ENCODE assay signal across 7 mouse cellular contexts in genomic region chr9:21723377-21724146, GRCm38 (mm10). TPM values are rescaled to one million over a fixed set of nuclear protein-coding genes. Genes with fewer than 3 reads are reported as not detected.
DNase-seq lines count a peak whose midpoint lies in the region; ATAC-seq lines count a peak whose summit lies in the region.

TSS of gene Ldlr (plus strand) at chr9:21723483.

- H3K27me3 ChIP-seq in embryonic facial prominence, embryonic 10.5 days (replicated peaks; ENCODE audit: low read depth, poor library complexity, severe bottlenecking): no peaks in the 10 kb centered on the region
- no peaks in the 10 kb centered on the region for H3K27me3 ChIP-seq in limb, embryonic 10.5 days (ENCODE audit: low read depth, poor library complexity, severe bottlenecking)
- no peaks in the 10 kb centered on the region for H3K27me3 ChIP-seq in midbrain, embryonic 13.5 days

- H3K9ac ChIP-seq in midbrain, embryonic 13.5 days (replicated peaks): peak within 1 kb of the TSS; percentile 67

- H3K36me3 ChIP-seq in embryonic facial prominence, embryonic 10.5 days (replicated peaks): peaks cover 40% of the 10 kb centered on the region
- peaks cover 45% of the 10 kb centered on the region for H3K36me3 ChIP-seq in limb, embryonic 10.5 days
- H3K36me3 ChIP-seq in midbrain, embryonic 13.5 days: peaks cover 14% of the 10 kb centered on the region; the same call in 1 of the 2 replicates

- peaks cover 43% of the 10 kb centered on the region for H3K4me1 ChIP-seq in embryonic facial prominence, embryonic 10.5 days
- peaks cover 36% of the 10 kb centered on the region for H3K4me1 ChIP-seq in limb, embryonic 10.5 days
- peaks cover 32% of the 10 kb centered on the region for H3K4me1 ChIP-seq in midbrain, embryonic 13.5 days (replicated peaks)

- H3K9me3 ChIP-seq in embryonic facial prominence, embryonic 10.5 days: no peaks in the 10 kb centered on the region; the same call in 1 of the 2 replicates
- no peaks in the 10 kb centered on the region for H3K9me3 ChIP-seq in limb, embryonic 10.5 days (replicated peaks)
- no peaks in the 10 kb centered on the region for H3K9me3 ChIP-seq in midbrain, embryonic 13.5 days

- H3K27ac ChIP-seq in embryonic facial prominence, embryonic 10.5 days (replicated peaks): peak within 1 kb of the TSS; percentile 91
- peak within 1 kb of the TSS; percentile 94 for H3K27ac ChIP-seq in limb, embryonic 10.5 days
- H3K27ac ChIP-seq in midbrain, embryonic 13.5 days: peak within 1 kb of the TSS; percentile 87

- peak within 1 kb of the TSS; percentile 71 for H3K4me3 ChIP-seq in embryonic facial prominence, embryonic 10.5 days
- peak within 1 kb of the TSS; percentile 82 for H3K4me3 ChIP-seq in limb, embryonic 10.5 days
- H3K4me3 ChIP-seq in midbrain, embryonic 13.5 days (replicated peaks): peak within 1 kb of the TSS; percentile 59

- under 1% methylated on average over 47 of the region's 47 CpGs for WGBS in embryonic facial prominence, embryonic 10.5 days
- WGBS in limb, embryonic 10.5 days: under 1% methylated on average over 47 of the region's 47 CpGs
- WGBS in midbrain, embryonic 13.5 days: under 1% methylated on average over 47 of the region's 47 CpGs

- H3K4me2 ChIP-seq in midbrain, embryonic 13.5 days (replicated peaks): peak within 1 kb of the TSS; percentile 83

- ATAC-seq in granulocyte monocyte progenitor cell, adult 5-6 weeks (replicated peaks; ENCODE audit: poor library complexity, severe bottlenecking): peak; percentile 63
- peak; percentile 74 for ATAC-seq in midbrain, embryonic 13.5 days

- peak; percentile 91 for DNase-seq in adrenal gland, postnatal 10 days
- peak; percentile 91 for DNase-seq in embryonic facial prominence, embryonic 10.5 days (ENCODE audit: low spot score)
- DNase-seq in kidney, adult 11 months: peak; percentile 87
- peak; percentile 89 for DNase-seq in limb, embryonic 10.5 days (ENCODE audit: low spot score)
- DNase-seq in spleen, adult 18-20 months: peak; percentile 37 to 56

RNA-seq across cellular contexts. Expression of gene Ldlr, which starts in this region (rescaled TPM):
- total RNA-seq in adrenal gland, postnatal 10 days (2021): 10 to 100 TPM; 21.6 to 41.6 TPM
- polyA plus RNA-seq in embryonic facial prominence, embryonic 10.5 days (2016; fragmentation: Nextera tagmentation; extraction: Ambion mirVana): 51.6 and 55.9 TPM in 2 replicates
- total RNA-seq in granulocyte monocyte progenitor cell, adult 5-6 weeks (2014; fragmentation: Nextera tagmentation): 8.9 and 9.0 TPM in 2 replicates
- 13.1 and 15.5 TPM in 2 replicates for total RNA-seq in granulocyte monocyte progenitor cell, adult 5-6 weeks (2017)
- 55.2 and 57.3 TPM in 2 replicates for polyA plus RNA-seq in limb, embryonic 10.5 days (2016; fragmentation: Nextera tagmentation; extraction: Ambion mirVana)
- polyA plus RNA-seq in midbrain, embryonic 13.5 days (2015; fragmentation: Nextera tagmentation; extraction: Ambion mirVana): 18.7 and 20.6 TPM in 2 replicates

Comparison
In these comparisons a context has a peak if more than half of its experiments do, and no peak if none do; other contexts are left out.
1. Peak in every context shown above with its lines: DNase-seq, ATAC-seq, H3K4me3 ChIP-seq and H3K27ac ChIP-seq.